Mouse (Mus musculus): ENCODE data around the gene Otoa.

DNA sequence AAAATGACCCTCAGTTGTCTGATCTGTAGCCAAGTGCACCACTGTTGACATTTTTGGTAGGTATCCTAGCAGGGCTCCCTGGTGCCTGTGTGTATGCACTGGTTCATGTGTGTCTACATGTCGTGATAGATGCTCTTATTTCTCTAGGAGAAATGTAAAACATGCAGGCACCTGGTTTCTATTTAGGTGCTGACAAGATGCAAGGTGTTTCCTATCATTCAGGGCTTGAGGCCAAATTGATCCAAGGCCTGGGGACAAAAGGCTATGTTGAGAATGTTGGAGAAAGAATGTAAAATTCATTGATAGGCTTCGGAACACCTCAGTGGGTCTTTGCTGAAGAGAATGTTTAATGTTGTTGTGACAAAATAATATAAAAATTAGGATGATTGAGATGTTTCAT lies 366 bp downstream of the Otoa start:
- no peak for TF ChIP-seq CTCF (IDR thresholded peaks at IDR 0.05; ENCODE audit: borderline replicate concordance, control insufficient read depth, extremely low read depth, insufficient read depth, low read length, poor library complexity)
- TF ChIP-seq POLR2A (IDR thresholded peaks at IDR 0.05; ENCODE audit: control insufficient read depth, extremely low read depth, insufficient read depth, low read length, poor library complexity) = no peak
